Mouse (Mus musculus) inflammation-experienced regulatory T-cells, adult 6 months (primary cell): ENCODE data around the gene Ceacam18. TPM values are rescaled to one million over a fixed set of nuclear protein-coding genes. Genes with fewer than 3 reads are reported as not detected.
A peak's percentile ranks its signal among the peaks of the same experiment; 100 is the strongest.
"Not testable (repeated sequence)": the region's sequence is repeated elsewhere in the genome, so short reads cannot be mapped to it uniquely, and the experiment has no call there.

Experiments used
- ATAC-seq: one replicate; pipeline ENCODE4 v1.8.0; 2017
- polyA plus RNA-seq, 3 experiments: library from polyadenylated mRNA; unstranded; fragments of 100-300 nt; shearing (Covaris generic); gene quantifications; one replicate each; pipeline ENCODE4 v1.2.1; 2017

The Ceacam18 gene
- polyA plus RNA-seq = not detected

DNA sequence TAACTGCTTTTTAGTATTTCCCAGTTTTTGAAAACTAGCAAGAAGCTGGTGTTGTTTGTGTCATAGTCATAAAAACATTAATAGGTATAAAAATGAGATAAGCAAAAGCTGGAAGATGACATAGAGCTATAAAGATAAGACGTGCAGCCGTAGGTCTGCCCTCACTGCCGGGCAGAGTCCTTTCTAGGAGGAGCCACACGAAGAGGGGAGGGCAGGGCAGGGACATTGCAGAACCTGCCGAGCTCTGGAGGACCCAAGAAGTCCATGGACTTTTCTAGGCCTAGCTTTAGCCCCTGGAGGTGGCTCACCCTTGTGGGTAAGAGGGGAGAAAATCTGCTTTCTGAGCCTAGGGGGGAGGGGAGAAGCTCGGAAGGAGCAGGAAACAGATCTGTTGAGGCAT is at the start of gene Ceacam18:
Ceacam18 (plus strand) TSS at position 208 of the 400 bp plus-strand sequence.
- ATAC-seq = no peak

DNA sequence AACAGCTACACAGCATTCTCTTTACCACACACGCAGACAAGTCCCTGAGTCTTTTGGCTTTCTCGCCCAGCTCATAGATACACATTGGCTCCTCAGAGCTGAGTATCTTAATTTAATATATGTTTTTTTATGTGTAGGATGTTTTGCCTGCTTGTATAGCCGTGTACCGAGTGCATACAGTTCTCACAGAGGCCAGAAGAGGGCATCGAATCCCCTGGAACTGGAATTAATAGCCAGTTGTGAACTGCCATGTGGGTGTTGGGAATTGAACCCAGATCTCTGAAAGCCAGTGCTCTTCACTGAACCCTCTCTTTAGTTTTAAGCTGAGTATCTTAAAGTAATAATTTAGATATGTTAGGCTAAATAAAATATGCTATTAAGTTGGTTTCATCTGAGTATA is 49.7 kb upstream of the Ceacam18 start:
- no peak for ATAC-seq

- ATAC-seq = no peak
Observed at GRCm38 (mm10) chr7:43601884-43602283, 32.6 kb upstream of the Ceacam18 start.

- peak; percentile 48 for ATAC-seq
Observed at GRCm38 (mm10) chr7:43606896-43607742, 27.4 kb upstream of the Ceacam18 start, which contains the start of gene Zfp819. TSS of gene Zfp819 (plus strand) at chr7:43607169.

DNA sequence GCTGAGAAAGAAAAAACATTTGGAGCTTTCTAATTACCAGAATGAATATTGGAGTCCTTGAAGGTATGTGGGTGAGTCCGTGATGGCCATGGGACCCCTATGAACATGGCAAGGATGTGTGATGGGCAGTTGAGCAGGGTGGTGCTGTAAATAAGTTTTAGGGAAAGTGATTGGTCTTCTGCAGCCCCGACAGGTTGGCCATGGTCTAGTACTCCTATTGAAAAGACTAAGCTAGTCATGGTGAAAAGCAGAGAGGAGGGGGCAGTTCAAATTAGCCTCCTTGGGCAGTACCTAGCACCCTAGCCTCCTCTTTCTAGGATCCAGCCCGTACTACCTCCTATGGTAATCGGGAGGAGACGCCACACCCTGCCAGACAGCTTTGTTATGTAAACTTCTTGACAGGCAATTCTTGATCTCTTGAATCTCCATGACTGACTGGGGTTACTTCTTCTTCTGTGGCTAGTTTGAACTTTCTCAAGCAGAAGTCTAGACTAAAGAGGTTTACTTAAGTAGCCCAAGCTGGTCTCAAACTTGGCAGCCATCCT is 26.7 kb upstream of the Ceacam18 start:
- ATAC-seq = no peak

- no peak for ATAC-seq
Observed at GRCm38 (mm10) chr7:43608316-43608824, 26.1 kb upstream of the Ceacam18 start.

DNA sequence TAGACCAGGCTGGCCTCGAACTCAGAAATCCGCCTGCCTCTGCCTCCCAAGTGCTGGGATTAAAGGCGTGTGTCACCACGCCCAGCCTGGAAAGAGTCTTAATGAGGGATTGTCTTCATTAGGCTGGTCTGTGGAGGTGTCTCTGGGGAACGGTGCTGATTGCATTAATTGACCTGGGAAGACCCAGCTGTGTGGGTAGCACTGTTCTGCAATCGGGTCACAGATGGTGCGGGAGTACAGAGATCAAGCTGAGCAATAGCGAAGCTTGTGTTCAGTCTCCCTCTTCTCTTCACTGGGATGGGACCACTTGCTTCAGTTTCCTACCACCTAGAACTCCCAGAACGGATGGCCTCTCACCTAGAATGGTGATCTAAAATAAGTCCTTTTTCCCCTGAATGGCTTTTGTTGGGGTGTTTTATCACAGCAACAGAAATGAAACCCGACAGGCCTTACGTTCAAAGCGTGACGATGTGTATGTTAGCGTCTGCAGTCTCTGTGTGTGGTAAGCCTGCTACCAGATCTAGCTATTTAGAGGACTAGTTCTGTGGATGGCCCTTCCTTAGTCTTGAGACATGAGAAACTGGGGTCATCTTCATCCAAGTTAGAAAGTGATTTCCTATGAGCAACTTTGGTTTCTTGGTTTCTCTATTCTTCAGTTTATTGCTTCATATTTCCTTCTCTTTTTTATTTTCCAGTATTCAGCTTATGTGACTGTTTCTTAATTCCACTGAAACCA is 20.5 kb upstream of the Ceacam18 start:
- no peak for ATAC-seq

DNA sequence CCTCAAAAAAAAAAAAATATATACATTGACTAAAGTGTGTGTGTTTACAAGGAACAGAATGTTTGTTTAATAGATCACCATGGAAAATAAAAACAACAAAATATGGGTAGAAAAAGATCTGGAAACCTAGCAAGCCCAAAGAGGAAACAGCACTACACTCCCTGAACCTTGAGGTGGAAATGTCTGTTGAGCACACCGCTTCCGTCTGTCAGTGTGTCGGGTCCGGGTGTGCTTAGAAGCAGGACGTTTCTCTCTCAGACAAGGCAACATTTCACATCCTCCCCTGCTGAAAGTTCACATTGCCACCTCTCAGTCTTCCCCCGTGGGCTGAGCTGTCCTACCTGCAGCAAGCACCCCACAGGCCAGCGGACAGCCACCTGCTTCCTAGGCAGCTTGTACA is 11.6 kb upstream of the Ceacam18 start:
- ATAC-seq = no peak

- no peak for ATAC-seq
Observed at GRCm38 (mm10) chr7:43623819-43624218, 10.7 kb upstream of the Ceacam18 start.

GRCm38 (mm10) chr7:43625065-43625464 is 9.4 kb upstream of the Ceacam18 start:
- ATAC-seq = no peak

- ATAC-seq = no peak
Observed at GRCm38 (mm10) chr7:43625794-43626422, 8.6 kb upstream of the Ceacam18 start.

- ATAC-seq = no peak
Observed at GRCm38 (mm10) chr7:43633940-43634339, 567 bp upstream of the Ceacam18 start.

GRCm38 (mm10) chr7:43636194-43636593 is 1.7 kb downstream of the Ceacam18 start:
- ATAC-seq = no peak

- ATAC-seq = no peak
Observed at GRCm38 (mm10) chr7:43637118-43637517, 2.6 kb downstream of the Ceacam18 start.

DNA sequence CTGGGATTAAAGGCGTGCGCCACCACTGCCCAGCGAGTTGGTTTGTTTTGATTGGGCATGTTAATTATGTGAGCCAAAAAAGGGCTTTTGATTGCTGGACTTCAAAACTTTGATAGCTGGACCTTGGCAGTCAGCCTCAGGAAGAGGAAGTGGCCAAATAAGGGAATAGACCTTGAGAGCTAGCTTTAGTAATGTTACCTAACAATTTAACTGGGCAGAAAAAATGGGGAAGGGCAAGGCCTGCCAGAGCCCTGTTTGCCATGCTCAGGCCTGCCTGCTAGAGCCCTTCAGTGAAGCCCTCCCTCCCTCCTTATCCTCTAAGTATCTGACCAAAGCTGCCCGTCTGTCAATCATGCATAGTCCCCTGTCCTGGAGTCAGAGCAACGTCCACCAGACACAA is 8.1 kb downstream of the Ceacam18 start:
- ATAC-seq = no peak

DNA sequence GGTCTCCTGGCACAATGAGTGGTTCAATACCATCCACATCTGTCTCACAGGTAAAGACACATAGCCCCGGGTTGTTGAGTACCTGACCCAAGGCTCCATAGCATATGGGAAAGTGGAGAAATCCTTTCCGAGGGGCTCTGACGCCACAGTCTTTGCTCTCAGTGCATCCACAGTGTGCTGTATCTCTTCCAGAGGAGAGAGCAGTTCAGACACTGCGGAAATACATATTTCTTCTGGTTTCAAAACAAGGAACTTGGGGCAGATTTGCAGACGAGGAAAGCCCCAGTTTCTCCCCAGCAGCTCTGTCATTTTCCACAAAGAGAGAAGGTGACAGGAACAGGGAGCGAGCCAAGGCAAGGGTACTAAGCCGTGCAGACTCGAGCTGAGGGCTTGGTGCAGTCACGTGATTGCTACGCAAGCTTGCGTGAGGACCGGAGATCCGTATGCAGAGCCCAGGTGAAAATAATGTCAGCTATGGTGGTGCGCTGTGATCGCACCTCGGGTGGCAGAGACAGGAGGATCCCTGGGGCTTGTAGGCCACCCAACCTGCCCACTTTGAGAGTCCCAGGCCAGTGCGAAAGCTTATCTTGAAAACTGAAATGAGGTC is 8.6 kb downstream of the Ceacam18 start:
- no peak for ATAC-seq

GRCm38 (mm10) chr7:43652683-43653082 is 18.2 kb downstream of the Ceacam18 start:
- ATAC-seq = no peak

DNA sequence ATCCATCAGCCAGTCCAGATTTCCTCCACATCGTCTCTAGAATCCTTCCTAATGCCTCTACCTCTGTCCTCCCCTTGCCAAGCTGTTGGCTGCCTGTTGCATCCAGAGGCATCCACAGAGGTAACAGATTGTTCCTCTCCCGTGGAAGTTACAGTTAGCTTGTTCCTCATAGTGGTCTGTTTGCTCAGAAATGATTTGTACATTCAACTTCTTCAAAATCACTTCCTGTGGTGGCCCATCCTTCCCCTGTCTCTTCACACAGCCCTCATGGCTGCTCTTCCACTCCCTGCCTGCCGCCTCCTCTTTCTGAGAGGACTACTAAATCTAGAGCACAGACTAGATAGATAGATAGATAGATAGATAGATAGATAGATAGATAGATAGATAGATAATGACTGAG is 20.0 kb downstream of the Ceacam18 start:
- no peak for ATAC-seq

DNA sequence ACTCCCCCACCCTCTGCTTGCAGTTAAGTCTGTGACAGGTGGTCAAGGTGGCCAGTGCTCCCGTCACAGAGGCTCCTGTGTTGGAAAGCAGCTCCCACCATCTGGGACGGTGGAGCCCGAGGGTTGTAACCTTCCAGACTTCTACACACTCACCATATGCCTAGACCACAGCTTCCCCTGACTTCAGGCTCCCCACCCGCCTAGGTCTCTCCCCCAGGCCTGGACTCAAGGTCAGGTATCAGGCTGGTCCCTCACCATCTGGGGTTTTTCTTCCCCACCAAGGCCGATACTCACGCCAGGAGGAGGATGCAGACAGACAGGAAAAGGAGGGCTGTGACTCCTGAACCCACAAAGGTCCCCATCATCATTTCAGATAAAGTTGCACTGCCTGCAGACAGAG is 21.7 kb downstream of the Ceacam18 start:
- no peak for ATAC-seq

DNA sequence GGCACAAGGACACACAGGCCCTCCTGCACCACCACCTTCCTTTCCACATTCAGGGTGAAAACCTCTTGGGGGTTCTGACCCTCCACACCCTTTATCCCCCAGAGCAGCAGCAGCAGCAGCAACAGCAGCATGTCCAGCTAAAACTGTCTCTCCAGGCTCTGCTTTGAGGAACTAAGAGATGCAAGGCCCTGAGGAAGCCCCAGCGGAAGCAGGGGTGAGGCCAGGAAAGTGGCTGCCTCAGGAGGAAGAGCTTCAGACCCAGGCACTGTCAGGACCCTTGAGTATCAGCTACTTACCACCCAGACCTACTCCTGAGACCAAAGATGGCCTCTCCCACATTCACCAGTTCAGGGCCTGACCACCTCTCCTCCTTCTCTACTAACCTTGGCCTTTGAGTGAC is 25.5 kb downstream of the Ceacam18 start, which contains the start of gene Siglece:
Siglece (minus strand) TSS at position 160 of the 400 bp plus-strand sequence.
- no peak for ATAC-seq

DNA sequence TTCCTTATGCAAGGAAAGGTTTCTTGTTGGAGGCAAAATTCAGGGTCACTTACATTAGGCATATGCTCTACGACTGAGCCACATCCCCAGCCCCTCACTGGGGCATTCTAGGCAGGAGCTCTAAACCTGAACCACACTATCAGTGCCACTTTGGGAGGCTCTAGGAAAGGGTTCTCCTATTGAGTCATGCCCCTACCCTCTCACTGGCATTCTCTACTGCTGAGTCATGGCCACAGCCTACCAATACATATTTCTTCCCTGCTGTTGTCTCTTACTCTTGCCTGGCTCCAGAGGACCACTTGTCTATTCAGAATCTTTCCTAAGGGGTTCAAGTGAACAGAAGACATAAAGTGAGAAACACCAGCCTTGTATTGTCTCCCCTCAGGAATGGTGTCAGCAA is 28.3 kb downstream of the Ceacam18 start:
- ATAC-seq = no peak

GRCm38 (mm10) chr7:43667221-43667620 is 32.7 kb downstream of the Ceacam18 start:
- not testable (repeated sequence) for ATAC-seq
